Mouse (Mus musculus) midbrain, embryonic 11.5 days (tissue): Measurements from ENCODE around the gene Hspd1. TPM values are rescaled to one million over a fixed set of nuclear protein-coding genes. Genes with fewer than 3 reads are reported as not detected.
A peak's percentile ranks its signal among the peaks of the same experiment; 100 is the strongest.

Experiments used
- ATAC-seq: fragments of 200-750 bp; cut with Nextera tagmentation; 2 replicates; pipeline ENCODE4 v1.8.0; 2017; ENCODE audit warnings: moderate TSS enrichment, moderate library complexity; ENCODE audit not compliant: low FRiP score
- DNase-seq: peaks from one replicate; pipeline ENCODE4 v3.0.0; 2015; ENCODE audit warnings: low spot score; ENCODE audit errors: missing footprints
- H3K27ac ChIP-seq: fragments of 300-500 bp; sonication (generic); 2 replicates; pipeline ENCODE4 v1.5.1; 2014; ENCODE audit warnings: low read depth, low read length
- H3K27me3 ChIP-seq: fragments of 300-500 bp; sonication (generic); 2 replicates; pipeline ENCODE4 v1.6.1; 2014; ENCODE audit warnings: mild to moderate bottlenecking, low read length, moderate library complexity, mixed read lengths; ENCODE audit not compliant: control insufficient read depth, insufficient read depth
- H3K36me3 ChIP-seq: fragments of 300-500 bp; sonication (generic); 2 replicates; pipeline ENCODE4 v1.6.1; 2014; ENCODE audit warnings: mild to moderate bottlenecking, low read length, moderate library complexity, mixed read lengths; ENCODE audit not compliant: control insufficient read depth, insufficient read depth
- H3K4me1 ChIP-seq: fragments of 300-500 bp; sonication (generic); 2 replicates; pipeline ENCODE4 v1.6.1; 2014; ENCODE audit warnings: low read length; ENCODE audit not compliant: control insufficient read depth, insufficient read depth
- H3K4me2 ChIP-seq: fragments of 300-500 bp; sonication (generic); 2 replicates; pipeline ENCODE4 v1.6.1; 2014; ENCODE audit warnings: mild to moderate bottlenecking, moderate library complexity
- H3K4me3 ChIP-seq: fragments of 300-500 bp; sonication (generic); 2 replicates; pipeline ENCODE4 v1.5.1; 2014; ENCODE audit warnings: low read depth, low read length
- H3K9ac ChIP-seq: fragments of 300-500 bp; sonication (generic); 2 replicates; pipeline ENCODE4 v1.6.1; 2014; ENCODE audit warnings: low read length
- H3K9me3 ChIP-seq: fragments of 300-500 bp; sonication (generic); 2 replicates; pipeline ENCODE4 v1.6.1; 2016; ENCODE audit warnings: low read length; ENCODE audit not compliant: control insufficient read depth
- WGBS: fragments of 180-500 bp; shearing (Covaris S2); extraction: QIAGEN DNeasy Blood & Tissue Kit; methylation state at CpG from one replicate; pipeline ENCODE4 v1.1.7; 2014; 5-methylcytosine and 5-hydroxymethylcytosine counted together
- polyA plus RNA-seq: library from polyadenylated mRNA; unstranded; fragments of >200 nt; fragmentation: Nextera tagmentation; extraction: Ambion mirVana; gene quantifications from 2 replicates; pipeline ENCODE4 v1.2.1, GENCODE M21; 2014

The Hspd1 gene
- polyA plus RNA-seq, 1 experiment from 2014 or later = 409 TPM

- WGBS = 92% methylated on average over 2 of the region's 2 CpGs
- DNase-seq (peak; percentile 53), ATAC-seq (no peak)
These were observed 4.0 kb upstream of the Hspd1 start for GRCm38 (mm10) chr1:55092056-55092455.

DNA sequence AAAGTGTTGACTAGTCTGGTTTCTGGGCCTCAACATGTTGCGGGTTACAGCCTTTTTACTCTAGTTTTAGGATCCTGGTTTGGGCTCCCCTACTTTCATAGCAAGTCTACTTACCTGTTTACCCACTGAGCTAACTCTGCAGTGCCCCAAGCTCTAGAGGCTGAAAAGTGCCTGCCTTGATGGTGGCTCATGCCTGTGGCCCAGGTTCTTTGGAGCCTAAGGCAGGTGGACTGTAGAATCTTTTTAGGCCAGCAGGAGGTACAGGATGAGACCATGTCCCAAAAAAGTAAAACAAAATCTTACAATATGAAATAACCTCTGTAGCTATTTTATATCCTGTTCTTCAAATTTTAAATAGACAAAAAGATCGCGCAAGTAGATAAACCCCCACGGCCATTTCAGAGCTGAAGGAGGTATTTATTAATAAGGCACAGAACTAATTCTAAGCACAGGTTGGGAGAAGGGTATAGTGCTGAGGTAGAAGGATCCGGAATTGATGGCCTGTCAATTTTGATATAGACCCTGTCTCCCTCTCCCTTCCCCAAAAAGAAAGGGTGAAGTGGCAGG is 1.5 kb upstream of the Hspd1 start:
- Histone ChIP-seq H3K9ac (peak overlapping the region; percentile 93), H3K4me3 (peak overlapping the region; percentile 81; the same call in 1 of the 2 replicates), H3K27ac (no peak overlapping the region), H3K4me1 (peaks cover 26% of the 10 kb centered on the region), H3K4me2 (peak overlapping the region; percentile 93), H3K27me3 (no peaks in the 10 kb centered on the region), H3K36me3 (peaks cover 8% of the 10 kb centered on the region), H3K9me3 (no peaks in the 10 kb centered on the region)
- ATAC-seq = no peak
- WGBS = 89% methylated on average over 5 of the region's 5 CpGs
- DNase-seq = peak; percentile 41

More at GRCm38 (mm10) chr1:55092056-55092455, 4.0 kb upstream of the Hspd1 start:
- Histone ChIP-seq H3K9ac (no peak overlapping the region), H3K27ac (no peak overlapping the region), H3K4me1 (peaks cover 12% of the 10 kb centered on the region), H3K27me3 (no peaks in the 10 kb centered on the region), H3K36me3 (peaks cover 8% of the 10 kb centered on the region), H3K4me3 (no peak overlapping the region), H3K9me3 (no peaks in the 10 kb centered on the region), H3K4me2 (no peak overlapping the region)

GRCm38 (mm10) chr1:55088611-55089497 is 811 bp upstream of the Hspd1 start:
- peaks cover 26% of the 10 kb centered on the region for H3K4me1 ChIP-seq
- H3K9ac ChIP-seq = peak overlapping the region; percentile 93
- H3K36me3 ChIP-seq = peaks cover 9% of the 10 kb centered on the region
- H3K27ac ChIP-seq = peak overlapping the region; percentile 93
- ATAC-seq = no peak; the same call in 1 of the 2 replicates
- H3K4me2 ChIP-seq = peak overlapping the region; percentile 93
- no peaks in the 10 kb centered on the region for H3K27me3 ChIP-seq
- peak; percentile 81 for DNase-seq
- peak overlapping the region; percentile 81 for H3K4me3 ChIP-seq
- H3K9me3 ChIP-seq = no peaks in the 10 kb centered on the region
- WGBS = 9% methylated on average over 16 of the region's 16 CpGs

GRCm38 (mm10) chr1:55087401-55087904 is 590 bp downstream of the Hspd1 start:
- Histone ChIP-seq H3K4me1 (peaks cover 26% of the 10 kb centered on the region), H3K27me3 (no peaks in the 10 kb centered on the region), H3K9me3 (no peaks in the 10 kb centered on the region; the same call in 1 of the 2 replicates), H3K9ac (peak overlapping the region; percentile 93), H3K36me3 (peaks cover 20% of the 10 kb centered on the region), H3K4me3 (peak overlapping the region; percentile 81), H3K27ac (peak overlapping the region; percentile 93), H3K4me2 (peak overlapping the region; percentile 93)
- DNase-seq (no peak), ATAC-seq (peak; percentile 61)
- under 1% methylated on average over 48 of the region's 57 CpGs for WGBS

- Histone ChIP-seq H3K36me3 (peaks cover 23% of the 10 kb centered on the region), H3K9me3 (no peaks in the 10 kb centered on the region; the same call in 1 of the 2 replicates), H3K4me1 (peaks cover 26% of the 10 kb centered on the region), H3K9ac (peak overlapping the region; percentile 93), H3K4me3 (peak overlapping the region; percentile 81), H3K27me3 (no peaks in the 10 kb centered on the region), H3K27ac (peak overlapping the region; percentile 93), H3K4me2 (peak overlapping the region; percentile 93)
- 2% methylated on average over 13 of the region's 13 CpGs for WGBS
- DNase-seq (peak; percentile 84), ATAC-seq (no peak)
These were observed 1.1 kb downstream of the Hspd1 start for GRCm38 (mm10) chr1:55086868-55087400.

DNA sequence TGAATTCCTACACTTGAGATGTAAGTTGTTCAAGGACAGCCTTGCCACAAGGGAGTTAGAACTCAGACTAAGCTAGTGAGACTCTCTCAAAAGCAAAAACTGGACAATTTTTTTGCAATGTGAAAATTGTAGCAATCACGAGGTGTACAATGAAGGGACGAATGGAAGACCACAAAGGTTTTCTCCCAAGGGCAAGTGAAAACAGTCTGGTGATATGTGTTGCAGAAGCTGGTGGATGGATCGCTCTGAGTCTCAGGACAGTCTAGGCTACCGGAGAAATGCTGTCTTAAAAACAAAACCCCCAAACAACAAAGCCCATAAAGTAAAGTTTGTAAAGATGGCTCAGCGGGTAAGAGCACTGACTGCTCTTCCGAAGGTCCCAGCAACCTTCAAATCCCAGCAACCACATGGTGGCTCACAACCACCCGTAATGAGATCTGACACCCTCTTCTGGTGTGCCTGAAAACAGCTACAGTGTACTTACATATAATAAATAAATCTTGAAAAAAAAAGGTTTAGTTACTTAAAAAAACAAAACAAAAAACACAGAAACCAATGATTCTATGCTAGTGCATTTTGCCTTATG is 2.2 kb downstream of the Hspd1 start:
- H3K4me2 ChIP-seq = peak overlapping the region; percentile 93
- no peaks in the 10 kb centered on the region; the same call in 1 of the 2 replicates for H3K9me3 ChIP-seq
- peak overlapping the region; percentile 81 for H3K4me3 ChIP-seq
- DNase-seq (peak; percentile 82), ATAC-seq (no peak)
- no peak overlapping the region for H3K9ac ChIP-seq
- H3K36me3 ChIP-seq = peaks cover 18% of the 10 kb centered on the region
- H3K4me1 ChIP-seq = peaks cover 26% of the 10 kb centered on the region
- H3K27ac ChIP-seq = no peak overlapping the region
- 58% methylated on average over 7 of the region's 7 CpGs for whole genome bisulfite sequencing
- no peaks in the 10 kb centered on the region for H3K27me3 ChIP-seq

DNA sequence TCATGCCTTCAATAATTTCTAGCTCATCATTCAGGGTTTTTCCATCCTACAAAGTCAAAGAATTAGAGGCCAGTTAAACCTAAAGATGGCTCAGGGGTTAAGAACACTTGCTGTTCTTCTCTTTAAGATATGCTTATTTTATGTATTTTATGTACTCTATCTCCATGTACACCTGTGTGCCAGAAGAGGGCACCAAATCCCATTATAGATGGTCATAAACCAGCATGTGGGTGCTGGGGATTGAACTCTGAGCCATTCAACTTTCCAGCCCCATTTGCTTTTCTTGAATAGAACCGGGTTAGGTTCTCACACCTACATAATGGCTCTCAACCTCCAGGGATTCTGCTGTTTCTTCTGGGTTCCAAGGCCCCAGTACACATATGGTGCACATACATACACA is 5.9 kb downstream of the Hspd1 start:
- Histone ChIP-seq H3K9me3 (no peaks in the 10 kb centered on the region; the same call in 1 of the 2 replicates), H3K27ac (no peak overlapping the region), H3K4me2 (no peak overlapping the region), H3K36me3 (peaks cover 26% of the 10 kb centered on the region), H3K27me3 (no peaks in the 10 kb centered on the region), H3K4me3 (no peak overlapping the region), H3K4me1 (peaks cover 13% of the 10 kb centered on the region; the same call in 1 of the 2 replicates), H3K9ac (no peak overlapping the region)
- WGBS = 88% methylated on average over 1 of the region's 1 CpGs
- ATAC-seq (no peak), DNase-seq (peak; percentile 81)

DNA sequence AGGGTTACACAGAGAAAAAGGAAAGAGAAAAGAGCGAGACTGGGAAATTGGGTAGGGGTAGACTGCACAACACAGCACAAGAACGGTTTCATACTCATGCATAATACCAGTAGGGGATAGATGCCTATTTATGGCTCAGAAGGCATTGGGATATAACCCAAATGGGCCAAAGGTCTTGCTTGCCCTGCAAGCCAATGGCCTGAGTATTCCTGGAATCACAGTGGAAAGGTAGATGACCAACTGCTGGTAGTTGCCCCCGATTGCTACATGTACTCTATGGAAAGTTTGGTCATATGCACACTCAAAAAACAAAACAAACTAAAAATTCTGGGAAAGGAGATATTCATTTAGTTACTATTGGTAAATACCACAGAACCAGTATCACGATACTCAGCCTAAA is 8.4 kb downstream of the Hspd1 start:
- H3K9ac ChIP-seq = no peak overlapping the region
- H3K4me1 ChIP-seq = no peaks in the 10 kb centered on the region
- peaks cover 26% of the 10 kb centered on the region for H3K36me3 ChIP-seq
- H3K27me3 ChIP-seq = no peaks in the 10 kb centered on the region
- H3K4me2 ChIP-seq = no peak overlapping the region
- H3K4me3 ChIP-seq = no peak overlapping the region
- no peaks in the 10 kb centered on the region; the same call in 1 of the 2 replicates for H3K9me3 ChIP-seq
- ATAC-seq (no peak), DNase-seq (peak; percentile 62)
- H3K27ac ChIP-seq = no peak overlapping the region
- WGBS = 90% methylated on average over 4 of the region's 4 CpGs
